Mouse (Mus musculus): ENCODE measurements around the gene Sox6. TPM values are rescaled to one million over a fixed set of nuclear protein-coding genes. Genes with fewer than 3 reads are reported as not detected.

The Sox6 gene
- total RNA-seq, 2 experiments from 2014 or later = 968 to 1,059 TPM

DNA sequence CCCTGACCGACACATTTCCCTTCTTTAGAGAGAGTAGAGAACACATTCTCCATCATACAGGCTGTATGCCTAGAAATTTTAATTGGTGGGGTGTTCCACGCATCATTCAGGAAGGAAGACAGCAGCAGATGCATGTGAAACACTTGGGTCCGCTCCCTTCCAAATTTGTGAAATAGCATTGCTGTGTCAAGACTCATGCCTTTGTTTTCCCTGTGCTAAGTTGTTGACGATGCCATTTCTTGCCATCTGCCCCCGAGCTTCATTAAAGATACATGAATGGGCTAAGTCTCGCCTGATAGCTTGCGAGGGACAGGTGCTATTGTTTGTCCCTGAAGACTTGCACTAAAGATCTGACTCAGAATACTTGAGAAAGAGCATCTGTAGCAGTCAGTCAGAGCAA lies 433.7 kb downstream of the Sox6 start:
- no peak for ATAC-seq (replicated peaks; ENCODE audit: low FRiP score, poor library complexity, severe bottlenecking)

DNA sequence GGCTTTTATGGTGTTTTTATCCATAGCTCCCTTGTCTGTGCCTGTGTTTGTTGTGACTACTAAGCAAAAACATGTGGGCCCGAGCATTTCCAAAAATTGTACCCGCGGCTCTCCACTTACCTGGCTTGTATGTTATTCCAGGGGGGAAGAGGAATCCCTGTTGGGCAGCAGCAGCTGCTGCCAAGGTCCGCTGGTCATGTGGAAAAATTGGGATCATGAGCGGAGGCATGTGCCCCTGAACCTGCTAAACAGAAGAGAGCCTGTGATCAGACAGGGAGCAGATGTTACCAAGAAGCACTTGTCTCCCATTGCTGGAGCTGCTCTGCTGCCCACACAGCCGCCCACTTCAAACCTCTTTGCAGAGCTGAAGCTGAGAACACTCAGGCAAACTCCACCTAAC lies 441.2 kb downstream of the Sox6 start:
- no peak for ATAC-seq (replicated peaks; ENCODE audit: low FRiP score, poor library complexity, severe bottlenecking)

DNA sequence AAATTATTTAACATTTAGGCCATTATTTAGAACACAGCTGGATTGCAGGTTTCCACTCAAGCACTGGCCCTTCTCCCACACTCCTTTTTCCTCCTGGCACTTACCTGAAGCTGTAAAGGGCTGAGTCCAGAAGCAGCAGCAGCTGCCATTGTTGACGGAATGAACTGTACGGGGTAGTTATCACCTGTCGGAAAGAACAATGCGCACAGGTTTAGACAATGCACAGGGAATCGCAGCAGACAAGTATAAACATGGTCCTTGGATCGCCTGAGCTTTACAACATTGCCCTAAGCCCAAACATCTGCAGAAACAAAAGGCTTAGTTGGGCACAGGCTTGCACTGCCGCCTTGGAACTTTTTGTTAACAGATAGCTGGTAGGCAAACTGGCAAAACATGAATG lies 458.1 kb downstream of the Sox6 start:
- no peak for ATAC-seq (replicated peaks; ENCODE audit: low FRiP score, poor library complexity, severe bottlenecking)

DNA sequence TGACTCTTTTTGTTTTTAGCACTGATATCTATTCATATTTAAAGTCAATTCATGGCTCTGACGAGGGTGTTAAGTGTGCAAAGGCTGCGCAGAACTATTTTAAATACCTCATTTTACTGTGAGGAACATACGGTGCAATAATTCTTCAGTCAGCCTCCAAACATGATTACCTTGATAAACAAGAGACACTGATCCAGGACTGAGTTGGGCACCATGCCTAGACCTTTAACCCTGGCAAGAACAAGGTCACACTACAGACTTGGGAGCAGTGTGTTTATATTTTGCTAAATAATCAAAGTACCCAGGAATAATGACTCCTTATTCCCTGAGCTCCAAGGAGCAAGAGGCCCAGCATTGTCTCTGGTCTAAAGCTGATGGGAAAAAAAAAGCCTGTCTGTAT lies 458.8 kb downstream of the Sox6 start:
- no peak for ATAC-seq (replicated peaks; ENCODE audit: low FRiP score, poor library complexity, severe bottlenecking)

DNA sequence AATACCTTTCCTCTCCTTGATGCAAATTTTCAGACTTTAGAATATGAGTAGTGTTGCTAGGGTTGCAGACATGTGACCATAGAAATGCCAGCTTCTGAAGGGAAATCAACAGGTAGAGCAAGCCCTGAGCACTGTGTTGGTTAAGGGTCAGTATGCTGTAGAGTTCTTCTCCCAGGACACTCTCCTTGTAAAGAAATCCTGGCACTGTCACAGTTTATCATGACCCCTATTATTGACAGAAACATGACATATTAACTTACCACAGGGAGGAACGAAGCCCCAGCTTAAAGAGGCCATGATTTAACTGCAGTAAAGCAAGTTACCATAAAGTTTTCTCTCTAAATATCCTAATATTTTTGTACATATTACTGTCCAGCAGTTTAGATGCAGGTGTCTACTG lies 462.2 kb downstream of the Sox6 start:
- ATAC-seq (replicated peaks; ENCODE audit: low FRiP score, poor library complexity, severe bottlenecking) = no peak

DNA sequence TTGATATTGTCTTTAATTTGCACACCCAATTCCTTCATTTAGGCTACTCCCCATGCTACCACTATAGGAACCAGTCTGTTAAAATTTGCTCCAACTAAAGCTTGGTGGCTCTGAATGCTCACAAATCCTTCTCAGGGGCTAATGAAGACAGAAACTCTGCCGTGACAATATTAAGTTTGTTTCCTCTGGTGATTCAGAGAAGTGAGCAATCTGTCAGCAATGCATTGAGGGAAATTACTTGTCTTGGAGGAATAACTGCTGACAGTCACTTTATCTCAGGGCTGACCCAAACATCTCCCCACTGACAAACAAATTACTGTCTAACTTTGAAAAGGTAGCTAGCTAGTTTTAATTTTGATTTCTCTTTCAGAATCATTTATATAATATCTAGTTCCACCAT lies 463.8 kb downstream of the Sox6 start:
- ATAC-seq (replicated peaks; ENCODE audit: low FRiP score, poor library complexity, severe bottlenecking) = no peak

DNA sequence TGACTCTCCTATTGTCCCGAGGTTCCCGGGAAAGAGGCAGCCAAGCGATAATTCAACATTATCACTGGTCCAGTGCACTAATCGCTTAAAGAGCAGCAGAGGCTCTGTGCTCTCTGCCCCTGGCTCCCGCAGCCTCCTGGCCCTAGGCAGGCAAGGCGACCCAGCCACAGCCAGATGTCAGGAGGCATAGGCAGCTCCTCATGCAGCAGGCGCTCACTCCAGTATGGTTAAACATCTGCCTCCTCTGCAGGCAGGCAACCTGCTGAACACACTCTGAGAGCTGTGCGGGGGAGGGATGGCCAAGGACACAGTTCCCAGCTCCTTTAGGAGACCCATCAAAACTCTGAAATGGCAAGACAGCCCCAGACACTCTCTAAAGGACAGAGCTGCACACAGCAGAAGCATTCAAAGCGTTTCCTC lies 469.8 kb downstream of the Sox6 start:
- no peak for ATAC-seq (replicated peaks; ENCODE audit: low FRiP score, poor library complexity, severe bottlenecking)

DNA sequence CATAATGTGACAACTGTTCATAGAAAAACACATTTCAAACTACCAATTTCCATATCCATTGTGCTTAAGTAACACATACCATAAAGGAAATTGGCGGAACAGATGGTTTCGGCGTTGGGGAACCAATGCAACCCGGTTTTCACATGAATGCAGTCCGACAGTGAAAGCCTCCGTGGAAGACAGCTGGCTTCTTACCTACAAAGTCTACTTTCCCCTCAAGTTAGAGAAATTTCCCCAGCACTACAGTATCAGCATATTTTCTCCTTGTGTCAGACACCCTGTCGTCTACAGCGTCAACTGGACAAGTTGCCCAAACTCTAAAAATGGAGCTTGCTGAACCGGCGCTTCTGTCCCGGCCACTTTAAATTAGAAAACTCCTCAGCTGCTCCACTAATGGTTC lies 470.3 kb downstream of the Sox6 start:
- no peak for ATAC-seq (replicated peaks; ENCODE audit: low FRiP score, poor library complexity, severe bottlenecking)

DNA sequence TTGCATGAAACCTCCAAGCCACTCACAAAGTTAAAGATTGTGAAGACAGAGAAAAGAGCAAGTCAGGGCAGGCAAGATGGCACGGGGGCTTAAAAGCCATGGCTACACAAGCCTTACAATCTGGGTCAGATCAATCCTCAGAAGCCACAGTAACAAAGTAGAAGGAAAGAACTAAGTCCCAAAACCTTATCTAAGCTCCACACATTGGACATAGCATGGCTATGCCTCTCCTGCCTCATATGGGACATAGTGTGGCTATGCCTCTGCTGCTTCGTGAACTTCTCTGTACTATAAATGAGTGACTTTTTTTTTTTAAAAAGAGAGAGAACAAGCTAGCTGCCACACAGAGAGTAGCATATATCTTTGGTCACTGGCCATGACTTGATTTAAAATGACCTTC lies 471.8 kb downstream of the Sox6 start:
- ATAC-seq (replicated peaks; ENCODE audit: low FRiP score, poor library complexity, severe bottlenecking) = no peak

DNA sequence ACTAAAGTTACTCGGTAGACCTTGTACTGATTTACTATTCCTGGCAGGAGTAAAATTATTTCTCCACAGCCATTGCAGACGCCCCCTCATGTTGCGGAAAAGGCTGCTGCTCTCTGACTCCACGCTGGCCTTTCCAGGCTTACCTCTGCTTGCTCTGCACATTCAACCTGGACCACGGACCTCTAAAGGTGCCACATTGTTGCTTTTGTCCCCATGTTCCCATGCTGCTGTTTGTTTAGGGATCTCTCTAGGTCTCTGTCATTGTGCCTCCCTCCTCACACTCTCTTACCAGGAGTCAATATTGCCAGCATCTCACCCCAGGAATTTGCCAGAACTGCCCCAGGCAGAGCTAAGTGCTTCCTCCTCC lies 473.6 kb downstream of the Sox6 start:
- ATAC-seq (replicated peaks; ENCODE audit: low FRiP score, poor library complexity, severe bottlenecking) = no peak

DNA sequence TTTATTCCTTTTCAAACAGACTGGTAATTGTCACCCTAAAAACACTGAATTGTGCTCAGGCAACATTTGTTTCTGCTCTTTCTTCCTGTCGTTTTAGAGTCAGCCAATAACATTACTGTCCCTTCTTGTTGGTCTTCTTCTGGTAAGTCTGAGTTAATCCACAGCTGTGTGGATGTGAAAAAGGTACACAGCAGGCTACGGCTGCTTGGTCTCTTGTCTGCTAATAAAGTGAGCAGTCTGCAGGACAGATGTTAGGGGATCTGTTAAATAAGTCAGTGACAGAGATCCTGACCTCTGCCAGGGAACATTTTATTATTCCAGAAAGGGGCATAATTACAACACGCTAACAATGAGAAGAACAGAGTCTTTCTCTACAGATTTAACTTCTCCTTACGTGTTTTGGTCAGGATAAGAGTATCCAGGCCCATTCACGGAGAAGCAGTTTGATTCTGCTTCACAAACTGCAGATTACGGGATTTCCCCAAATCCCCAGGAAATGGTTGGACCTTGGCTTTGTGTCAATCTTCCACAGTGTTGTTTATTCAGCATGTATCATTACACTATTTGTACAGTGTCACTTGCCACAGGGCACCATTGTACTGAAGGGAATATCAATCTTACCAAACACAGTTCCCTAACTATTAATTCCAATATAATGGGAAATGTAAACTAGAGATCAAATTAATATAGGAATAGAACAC lies 474.1 kb downstream of the Sox6 start:
- ATAC-seq (replicated peaks; ENCODE audit: low FRiP score, poor library complexity, severe bottlenecking) = no peak

DNA sequence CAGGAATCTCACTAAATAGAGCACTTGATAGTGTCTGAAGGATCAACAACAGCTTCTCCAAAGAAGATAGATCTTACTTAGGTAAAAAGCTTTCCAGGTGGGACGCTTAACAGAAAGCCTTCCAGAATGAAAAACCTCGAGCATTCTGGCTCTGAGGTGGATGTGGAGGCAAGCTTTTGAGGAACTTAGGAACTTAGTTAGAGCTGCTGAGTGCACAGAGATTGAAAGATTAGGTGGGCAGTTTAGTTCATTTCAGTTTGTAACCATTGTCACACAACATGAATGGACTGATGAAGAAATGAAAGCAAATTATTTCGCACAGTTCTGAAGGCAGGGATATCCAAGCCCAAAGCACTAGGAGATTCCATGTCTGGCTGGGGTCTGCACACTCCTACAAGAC lies 481.9 kb downstream of the Sox6 start:
- ATAC-seq (replicated peaks; ENCODE audit: low FRiP score, poor library complexity, severe bottlenecking) = no peak

DNA sequence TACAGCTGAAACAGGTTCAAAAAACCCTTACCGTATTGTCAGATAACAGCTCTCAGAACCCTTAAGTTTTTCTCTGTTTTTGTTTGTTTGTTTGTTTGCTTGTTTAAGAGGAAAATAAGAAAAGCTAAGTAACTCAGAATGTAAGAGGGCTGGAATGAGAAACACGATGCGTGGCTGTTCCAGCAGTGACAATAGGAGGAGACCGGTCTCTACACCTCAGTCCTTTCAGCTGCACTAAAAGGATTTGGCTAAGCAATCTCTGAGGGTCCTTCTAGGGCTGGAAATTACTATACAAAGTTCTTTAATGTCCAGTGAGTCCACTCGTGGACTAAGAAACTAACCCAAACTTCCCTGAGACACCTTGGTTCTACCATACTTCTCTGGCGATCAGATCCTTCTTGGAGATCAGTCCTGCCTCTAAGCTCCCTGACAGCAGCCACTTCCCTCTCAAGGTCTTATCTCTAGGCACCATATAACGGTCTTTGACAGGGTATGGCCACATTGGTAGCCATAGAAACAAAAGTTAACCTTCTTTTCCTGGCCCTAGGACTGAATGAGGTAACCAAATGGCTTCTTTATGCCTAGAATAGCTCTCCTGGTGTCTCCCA lies 488.3 kb downstream of the Sox6 start:
- ATAC-seq (replicated peaks; ENCODE audit: low FRiP score, poor library complexity, severe bottlenecking) = peak; percentile 92

DNA sequence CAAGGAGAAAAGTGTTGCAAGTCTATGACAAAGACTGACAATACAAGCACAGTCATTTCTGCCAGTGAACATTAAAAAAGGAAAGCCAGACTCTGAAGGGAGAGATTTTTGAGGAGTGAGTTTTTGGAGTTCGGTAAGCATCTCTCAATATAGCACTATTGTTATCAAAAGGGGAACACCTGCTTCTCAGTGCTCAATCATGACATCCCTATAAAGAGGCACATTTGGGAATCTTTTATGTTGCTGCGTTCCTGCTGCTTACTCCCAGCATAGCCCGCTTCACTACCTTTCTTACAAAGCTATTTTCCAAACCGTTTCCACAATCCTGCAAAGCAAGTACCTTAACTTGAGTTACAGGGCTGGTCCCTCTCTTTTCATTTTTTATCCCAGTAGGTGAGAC lies 488.9 kb downstream of the Sox6 start:
- ATAC-seq (replicated peaks; ENCODE audit: low FRiP score, poor library complexity, severe bottlenecking) = no peak

DNA sequence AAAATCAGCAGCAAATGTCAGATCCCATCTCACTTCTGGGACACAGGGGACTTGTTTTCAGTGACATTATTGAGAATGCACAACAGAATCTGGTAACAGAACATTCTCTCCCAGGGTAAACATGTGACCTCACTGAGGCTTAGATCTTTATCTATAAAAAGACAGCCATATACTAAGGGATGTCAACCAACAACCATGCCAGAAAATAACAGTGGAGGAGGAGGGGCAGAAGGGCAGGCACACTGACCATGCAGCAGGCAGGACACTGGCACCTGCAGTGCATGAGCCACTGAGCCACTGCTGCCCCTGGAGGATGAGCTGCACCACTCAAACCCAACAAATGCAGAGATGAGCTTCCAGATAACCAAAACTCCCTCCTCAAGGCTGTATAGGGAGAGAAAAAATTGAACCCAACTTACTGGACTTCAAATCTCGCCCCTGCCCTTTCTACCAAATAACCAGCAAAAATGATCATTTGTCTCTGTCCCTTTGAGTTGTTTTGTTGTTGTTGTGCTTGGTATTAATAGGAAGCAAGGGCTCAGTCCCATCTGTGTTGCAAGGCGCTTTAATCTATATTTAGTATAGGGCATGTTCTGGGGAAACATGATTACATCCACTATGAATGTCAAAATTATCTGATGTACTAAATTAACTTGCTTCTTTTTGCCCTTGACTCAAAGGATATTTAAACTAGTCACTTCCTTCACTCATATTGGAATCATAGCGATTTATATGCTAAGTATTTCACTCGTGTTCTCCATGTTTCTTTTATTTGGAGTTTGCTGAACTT lies 492.8 kb downstream of the Sox6 start:
- no peak for ATAC-seq (replicated peaks; ENCODE audit: low FRiP score, poor library complexity, severe bottlenecking)

DNA sequence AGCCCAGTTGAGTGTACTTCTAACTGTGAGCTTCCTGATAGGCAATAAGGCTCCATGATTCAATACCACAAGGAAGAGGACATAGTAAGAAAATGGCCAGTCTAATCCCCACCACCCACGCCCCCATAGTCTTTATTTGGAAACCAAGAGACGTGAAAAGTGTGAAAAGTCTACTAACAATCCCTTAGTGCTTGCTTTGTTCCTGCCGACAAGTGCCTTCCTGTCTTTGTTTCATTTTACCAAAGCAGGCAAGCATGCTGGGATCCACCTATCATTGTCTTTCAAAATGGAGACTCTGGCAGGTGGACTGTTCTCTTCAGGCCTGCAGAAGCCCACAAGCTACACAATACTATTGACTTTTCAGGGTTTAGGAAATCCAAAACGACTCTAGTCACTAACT lies 495.0 kb downstream of the Sox6 start:
- no peak for ATAC-seq (replicated peaks; ENCODE audit: low FRiP score, poor library complexity, severe bottlenecking)

DNA sequence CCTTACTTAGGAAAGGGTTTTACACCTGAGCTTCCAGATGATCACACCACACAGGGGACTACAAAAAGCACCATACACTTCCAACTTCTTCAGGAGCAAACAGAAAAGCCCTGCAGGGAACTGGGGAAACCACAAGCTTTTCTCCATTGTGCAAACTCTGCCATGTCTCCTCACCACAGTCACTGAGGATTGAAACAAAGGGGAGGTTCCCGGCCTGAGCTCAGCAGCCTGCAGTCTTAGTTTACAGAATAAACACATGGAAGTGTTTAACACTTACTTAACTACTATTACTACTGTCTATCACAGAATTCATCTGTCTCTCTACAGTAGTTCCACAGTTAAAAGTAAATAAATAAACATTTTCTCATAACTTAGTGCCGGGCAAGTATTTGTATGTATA lies 498.3 kb downstream of the Sox6 start:
- no peak for ATAC-seq (replicated peaks; ENCODE audit: low FRiP score, poor library complexity, severe bottlenecking)

DNA sequence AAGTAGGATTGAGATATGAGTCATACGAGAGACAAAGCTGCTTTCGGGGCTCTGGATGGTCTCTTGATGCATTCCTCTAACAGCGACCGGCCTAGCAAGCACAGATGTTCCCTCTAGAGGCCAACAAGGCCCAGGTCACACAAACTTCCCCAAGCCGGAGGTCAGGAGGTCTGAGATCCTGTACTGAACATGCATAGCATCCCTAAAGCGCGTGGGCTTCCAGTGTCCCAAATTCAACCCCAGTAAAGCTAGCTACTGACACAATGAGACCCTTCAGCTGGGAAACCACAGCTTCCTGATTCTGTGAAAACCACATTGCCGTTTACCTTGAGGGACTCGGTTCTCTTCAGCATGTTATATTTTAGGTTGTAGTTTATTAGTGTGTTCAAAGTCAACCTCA lies 499.6 kb downstream of the Sox6 start:
- no peak for ATAC-seq (replicated peaks; ENCODE audit: low FRiP score, poor library complexity, severe bottlenecking)

DNA sequence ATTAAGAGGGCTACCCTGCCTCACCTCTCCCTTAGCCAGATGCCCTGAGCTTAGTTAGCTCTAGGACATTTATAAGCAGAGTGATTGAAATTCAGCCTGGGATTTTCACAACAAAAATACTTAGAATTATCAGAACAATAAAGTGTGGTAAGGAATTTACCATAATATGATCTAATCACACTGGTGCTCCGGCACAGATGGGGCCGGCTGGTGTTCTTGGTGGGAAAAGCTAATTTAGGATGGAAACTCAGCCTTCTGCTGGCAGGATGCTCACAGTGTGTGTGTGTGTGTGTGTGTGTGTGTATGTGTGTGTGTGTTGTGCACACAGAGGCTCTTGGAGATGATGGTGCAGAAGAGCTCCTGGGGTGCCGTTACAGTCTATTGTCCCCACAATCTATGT lies 501.0 kb downstream of the Sox6 start:
- ATAC-seq (replicated peaks; ENCODE audit: low FRiP score, poor library complexity, severe bottlenecking) = no peak

DNA sequence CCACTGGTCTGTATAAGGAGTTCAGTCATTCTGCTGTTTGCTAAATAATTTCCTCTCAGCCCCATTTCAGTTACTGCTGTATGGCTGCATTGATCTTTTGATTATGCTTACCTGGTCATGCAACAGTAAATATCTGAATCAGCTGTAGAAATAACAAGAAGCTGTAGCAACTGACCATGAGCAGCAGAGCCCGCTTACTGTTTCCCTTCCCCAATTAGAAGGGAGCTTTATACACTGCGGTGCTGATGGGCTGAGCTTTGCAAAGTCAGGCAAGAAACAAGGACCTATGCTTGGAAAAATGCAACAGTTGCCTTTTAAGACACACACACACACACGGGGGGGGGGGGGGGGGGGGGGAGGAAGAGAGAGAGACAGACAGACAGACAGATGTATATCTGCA lies 502.1 kb downstream of the Sox6 start:
- no peak for ATAC-seq (replicated peaks; ENCODE audit: low FRiP score, poor library complexity, severe bottlenecking)

DNA sequence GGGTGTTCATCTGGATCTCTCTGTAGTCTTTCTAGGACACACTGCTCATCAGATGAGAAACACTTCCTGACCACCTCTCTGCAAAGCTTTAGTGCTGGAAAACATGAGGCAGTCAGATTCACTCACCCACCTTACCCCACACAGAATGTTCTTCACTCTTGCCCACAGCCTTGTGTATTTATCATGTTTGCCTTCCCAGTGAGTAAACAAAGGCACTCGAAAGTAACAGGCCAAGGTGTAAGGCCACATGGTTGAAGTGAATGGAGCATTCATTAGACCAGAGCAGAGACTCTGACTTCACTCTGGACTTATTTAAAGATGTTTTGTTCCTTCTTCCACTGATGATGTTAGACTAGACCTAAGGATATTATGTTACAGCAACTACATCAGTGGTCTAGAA lies 506.7 kb downstream of the Sox6 start:
- no peak for ATAC-seq (replicated peaks; ENCODE audit: low FRiP score, poor library complexity, severe bottlenecking)

Measured in erythroblast, adult 5-6 weeks (primary cell).